Mouse (Mus musculus) embryonic facial prominence, embryonic 13.5 days (tissue): Measurements from ENCODE around the gene Gm37240. TPM values are rescaled to one million over a fixed set of nuclear protein-coding genes. Genes with fewer than 3 reads are reported as not detected.

Experiments
- ATAC-seq: fragments of 200-750 bp; cut with Nextera tagmentation; 2 replicates; pipeline ENCODE4 v1.8.0; 2017; ENCODE audit warnings: low read depth; ENCODE audit not compliant: insufficient number of reproducible peaks, insufficient read depth, low FRiP score, low TSS enrichment
- H3K27ac ChIP-seq: fragments of 300-500 bp; sonication (generic); 2 replicates; pipeline ENCODE4 v1.5.1; 2015; ENCODE audit warnings: moderate library complexity, mild to moderate bottlenecking, inconsistent platforms
- H3K27me3 ChIP-seq: fragments of 300-500 bp; sonication (generic); 2 replicates; pipeline ENCODE4 v1.6.1; 2015; ENCODE audit warnings: mild to moderate bottlenecking, inconsistent platforms
- H3K36me3 ChIP-seq: fragments of 300-500 bp; sonication (generic); 2 replicates; pipeline ENCODE4 v1.6.1; 2015; ENCODE audit warnings: mild to moderate bottlenecking, inconsistent platforms
- H3K4me1 ChIP-seq: fragments of 300-500 bp; sonication (generic); 2 replicates; pipeline ENCODE4 v1.6.1; 2015; ENCODE audit warnings: inconsistent platforms
- H3K4me2 ChIP-seq: fragments of 300-500 bp; sonication (generic); 2 replicates; pipeline ENCODE4 v1.6.1; 2015; ENCODE audit warnings: moderate library complexity, mild to moderate bottlenecking, inconsistent platforms
- H3K4me3 ChIP-seq: fragments of 300-500 bp; sonication (generic); 2 replicates; pipeline ENCODE4 v1.5.1; 2015; ENCODE audit warnings: mild to moderate bottlenecking, inconsistent platforms
- H3K9ac ChIP-seq: fragments of 300-500 bp; sonication (generic); 2 replicates; pipeline ENCODE4 v1.6.1; 2015; ENCODE audit warnings: mild to moderate bottlenecking, inconsistent platforms
- H3K9me3 ChIP-seq: fragments of 300-500 bp; sonication (generic); 2 replicates; pipeline ENCODE4 v1.6.1; 2016; ENCODE audit warnings: inconsistent platforms
- whole genome bisulfite sequencing: fragments of 180-500 bp; shearing (Covaris S2); methylation state at CpG from one replicate; pipeline ENCODE4 v1.1.7; 2015; ENCODE audit warnings: mixed read lengths; 5-methylcytosine and 5-hydroxymethylcytosine counted together
- polyA plus RNA-seq: library from polyadenylated mRNA; unstranded; fragments of >200 nt; fragmentation: Nextera tagmentation; extraction: Ambion mirVana; gene quantifications from 2 replicates; pipeline ENCODE4 v1.2.1, GENCODE M21; 2015

Gene Gm37240
- polyA plus RNA-seq, 1 experiment from 2014 or later, result 6.3 TPM

DNA sequence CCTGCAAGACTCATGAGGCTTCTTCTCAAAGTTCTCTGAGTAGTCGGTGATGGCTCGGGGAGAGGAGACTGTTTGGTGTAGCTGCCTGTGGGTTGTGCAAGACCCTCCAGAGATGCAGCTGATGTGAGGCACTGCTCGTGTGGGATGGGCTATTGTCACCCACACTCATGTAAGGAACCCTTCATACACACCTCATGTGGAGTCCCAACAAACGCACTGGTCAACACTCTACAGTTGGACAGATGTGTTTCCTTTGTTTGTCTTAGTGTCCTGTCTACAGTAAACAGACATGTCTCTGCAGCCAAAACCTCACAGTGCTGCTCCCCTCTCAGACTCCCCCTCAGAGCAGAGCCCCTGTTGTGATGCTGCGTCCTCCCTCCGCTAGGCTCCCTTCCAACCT, 217.5 kb downstream of the Gm37240 start:
- no peak overlapping the region for H3K4me2 ChIP-seq
- ATAC-seq, result no peak
- H3K9me3 ChIP-seq, result no peaks in the 10 kb centered on the region
- H3K27ac ChIP-seq, result no peak overlapping the region
- H3K4me1 ChIP-seq, result no peaks in the 10 kb centered on the region
- H3K36me3 ChIP-seq, result no peaks in the 10 kb centered on the region; the same call in 1 of the 2 replicates
- H3K4me3 ChIP-seq, result no peak overlapping the region
- WGBS, result 90% methylated on average over 6 of the region's 6 CpGs
- no peak overlapping the region for H3K9ac ChIP-seq
- H3K27me3 ChIP-seq, result no peaks in the 10 kb centered on the region

- no peak overlapping the region for H3K27ac ChIP-seq
- ATAC-seq, result no peak
- no peak overlapping the region for H3K4me2 ChIP-seq
- no peaks in the 10 kb centered on the region for H3K36me3 ChIP-seq
- H3K27me3 ChIP-seq, result no peaks in the 10 kb centered on the region
- H3K4me1 ChIP-seq, result no peaks in the 10 kb centered on the region
- no peak overlapping the region for H3K9ac ChIP-seq
- WGBS, result 92% methylated on average over 6 of the region's 6 CpGs
- no peaks in the 10 kb centered on the region for H3K9me3 ChIP-seq
- no peak overlapping the region for H3K4me3 ChIP-seq
These were observed 219.6 kb downstream of the Gm37240 start for GRCm38 (mm10) chr3:85667683-85668082.

- no peak overlapping the region for H3K4me2 ChIP-seq
- H3K27me3 ChIP-seq, result no peaks in the 10 kb centered on the region
- no peaks in the 10 kb centered on the region for H3K36me3 ChIP-seq
- ATAC-seq, result no peak
- no peaks in the 10 kb centered on the region for H3K4me1 ChIP-seq
- no peak overlapping the region for H3K9ac ChIP-seq
- H3K9me3 ChIP-seq, result no peaks in the 10 kb centered on the region
- 75% methylated on average over 12 of the region's 12 CpGs for WGBS
- no peak overlapping the region for H3K4me3 ChIP-seq
- H3K27ac ChIP-seq, result no peak overlapping the region
These were observed 220.6 kb downstream of the Gm37240 start for GRCm38 (mm10) chr3:85666736-85667135.

GRCm38 (mm10) chr3:85666166-85666565, 221.2 kb downstream of the Gm37240 start:
- 76% methylated on average over 3 of the region's 3 CpGs for WGBS
- no peak overlapping the region for H3K27ac ChIP-seq
- H3K4me3 ChIP-seq, result no peak overlapping the region
- H3K4me1 ChIP-seq, result no peaks in the 10 kb centered on the region
- H3K36me3 ChIP-seq, result no peaks in the 10 kb centered on the region
- no peak overlapping the region for H3K9ac ChIP-seq
- H3K4me2 ChIP-seq, result no peak overlapping the region
- no peaks in the 10 kb centered on the region for H3K27me3 ChIP-seq
- no peaks in the 10 kb centered on the region for H3K9me3 ChIP-seq
- no peak for ATAC-seq

DNA sequence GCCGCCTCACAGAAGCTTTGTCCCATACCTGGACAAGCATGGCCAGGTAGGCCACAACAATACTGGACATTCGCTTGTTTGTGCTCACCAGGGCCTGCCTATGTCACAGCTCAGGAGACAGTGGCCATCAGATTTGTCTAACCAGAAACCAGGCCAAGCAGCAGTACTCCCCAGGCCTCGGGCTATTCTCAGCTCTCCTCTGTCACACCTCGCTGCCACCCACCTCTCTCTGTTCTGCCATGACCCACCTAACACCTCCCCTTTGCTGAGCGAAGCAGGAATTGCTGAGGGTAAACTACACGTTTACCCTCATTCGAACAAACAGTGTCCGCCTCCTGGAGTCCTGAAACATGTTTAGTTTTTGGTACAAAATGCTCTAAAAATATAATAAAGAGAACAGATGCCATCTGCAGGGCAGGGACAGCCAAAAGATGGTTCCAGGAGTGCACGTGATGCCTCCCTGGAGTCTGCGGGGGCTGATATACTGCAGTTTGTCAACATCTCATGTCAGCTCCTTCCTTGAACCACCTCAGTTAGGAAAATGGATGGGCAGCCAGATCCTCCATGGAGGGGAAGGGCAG, 222.6 kb downstream of the Gm37240 start:
- Histone ChIP-seq H3K36me3 (no peaks in the 10 kb centered on the region), H3K4me1 (peaks cover 7% of the 10 kb centered on the region; the same call in 1 of the 2 replicates), H3K4me3 (no peak overlapping the region), H3K4me2 (no peak overlapping the region), H3K9ac (no peak overlapping the region), H3K27ac (no peak overlapping the region), H3K27me3 (no peaks in the 10 kb centered on the region), H3K9me3 (no peaks in the 10 kb centered on the region)
- no peak for ATAC-seq
- 86% methylated on average over 10 of the region's 10 CpGs for WGBS

DNA sequence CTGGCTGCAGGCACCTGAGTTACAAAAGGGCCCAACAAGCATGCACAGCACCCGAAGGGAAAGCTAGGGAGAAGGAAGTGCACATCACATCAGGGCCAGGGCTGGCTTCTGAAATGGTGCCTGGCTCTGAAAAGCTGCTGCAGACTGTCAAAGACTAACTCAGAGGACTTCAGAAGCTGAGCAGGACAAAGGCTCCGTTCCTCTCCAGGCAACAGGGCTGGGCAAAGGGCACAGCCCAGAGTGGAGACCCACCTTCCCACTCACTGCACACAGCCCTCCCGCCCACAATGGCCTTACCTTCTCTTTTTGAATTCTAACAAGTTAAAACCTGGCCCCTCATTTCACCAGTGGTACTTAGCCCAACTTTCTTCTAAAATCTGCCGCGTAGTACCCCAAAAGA, 223.5 kb downstream of the Gm37240 start:
- Histone ChIP-seq H3K27me3 (no peaks in the 10 kb centered on the region), H3K9ac (no peak overlapping the region), H3K36me3 (no peaks in the 10 kb centered on the region), H3K9me3 (no peaks in the 10 kb centered on the region), H3K4me3 (no peak overlapping the region), H3K27ac (no peak overlapping the region), H3K4me1 (peaks cover 15% of the 10 kb centered on the region; the same call in 1 of the 2 replicates), H3K4me2 (no peak overlapping the region)
- ATAC-seq, result no peak
- 70% methylated on average over 5 of the region's 5 CpGs for WGBS

DNA sequence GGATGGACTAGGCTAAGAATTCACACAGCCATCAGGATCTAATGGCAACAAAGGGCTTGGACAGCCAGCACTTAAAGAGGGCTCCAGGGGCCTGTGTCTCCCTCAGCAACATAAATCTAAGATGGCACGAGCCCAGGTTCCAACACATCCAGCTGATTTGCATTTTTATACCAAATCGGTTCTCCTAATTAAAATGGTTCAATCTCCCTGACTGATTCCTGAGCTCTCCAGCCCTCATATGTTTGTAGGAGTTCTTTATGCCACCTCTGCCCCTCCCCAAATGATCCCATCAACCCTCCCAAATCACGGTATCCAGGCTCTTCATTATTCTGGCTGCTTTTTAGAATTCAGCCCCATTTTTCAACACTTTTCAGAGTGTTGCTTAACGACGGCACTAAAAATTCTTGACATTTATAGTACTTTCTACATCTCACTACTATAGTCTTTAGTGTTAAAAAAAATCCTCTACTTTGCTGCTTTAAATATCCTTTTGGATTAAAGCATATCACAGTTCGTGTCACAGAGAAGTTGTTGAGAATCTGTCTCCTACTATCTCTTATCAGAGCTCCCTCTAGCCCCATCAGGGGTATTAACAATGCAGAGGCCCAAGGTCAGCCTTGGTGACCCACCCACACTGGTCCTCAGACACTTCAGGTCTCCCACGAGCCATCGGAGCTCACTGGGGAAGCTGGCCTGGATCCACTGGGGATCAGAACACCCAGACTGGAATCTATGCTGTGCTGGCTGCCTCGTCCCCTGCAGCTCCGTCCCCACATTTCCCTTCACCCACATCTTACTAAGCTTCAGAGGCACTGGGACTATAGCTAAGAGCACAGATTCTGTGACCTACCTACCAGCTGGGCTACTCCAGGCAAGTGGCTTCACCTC, 225.1 kb downstream of the Gm37240 start:
- WGBS, result 82% methylated on average over 10 of the region's 10 CpGs
- Histone ChIP-seq H3K27me3 (no peaks in the 10 kb centered on the region), H3K9ac (no peak overlapping the region), H3K4me2 (no peak overlapping the region), H3K4me1 (peaks cover 16% of the 10 kb centered on the region), H3K4me3 (no peak overlapping the region), H3K36me3 (no peaks in the 10 kb centered on the region), H3K27ac (no peak overlapping the region), H3K9me3 (no peaks in the 10 kb centered on the region)
- no peak for ATAC-seq

DNA sequence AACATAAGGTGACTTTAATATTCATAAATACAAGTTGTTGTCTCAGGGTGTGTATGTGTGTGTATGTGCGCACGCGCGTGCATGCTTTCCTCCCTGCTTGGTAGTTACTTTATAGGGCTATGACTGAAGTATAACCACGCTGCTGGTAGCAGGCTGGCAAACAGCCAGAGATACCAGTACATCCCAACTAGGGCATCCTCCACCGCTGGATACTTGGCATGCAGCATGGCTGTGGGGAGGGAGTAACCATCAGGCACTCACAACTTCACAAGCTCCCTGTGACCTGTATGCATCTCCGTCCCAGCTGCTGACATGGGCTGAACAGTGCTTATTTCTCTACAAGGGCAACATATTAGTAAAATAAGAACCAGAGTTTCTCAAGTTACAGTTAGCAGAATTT, 227.6 kb downstream of the Gm37240 start:
- no peak for ATAC-seq

DNA sequence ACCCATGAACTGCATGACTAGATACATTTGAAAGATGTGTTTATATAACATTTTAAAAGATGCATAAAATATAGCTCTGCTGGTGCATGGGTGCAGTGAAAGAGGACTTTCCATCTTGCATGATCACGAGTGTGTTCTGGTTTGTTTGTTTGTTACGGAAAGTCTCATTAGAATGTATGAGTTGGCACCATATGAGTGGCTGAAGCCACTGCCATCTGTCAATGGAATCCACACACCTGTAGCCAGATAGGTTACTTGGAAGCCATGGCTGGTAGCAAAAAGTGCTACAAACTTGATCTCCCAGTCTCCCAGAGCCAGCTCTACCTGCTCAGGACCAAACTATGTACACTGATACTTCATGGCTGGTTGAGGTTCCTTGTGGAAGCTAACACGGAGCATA, 231.8 kb downstream of the Gm37240 start:
- Histone ChIP-seq H3K9me3 (no peaks in the 10 kb centered on the region), H3K9ac (no peak overlapping the region), H3K27me3 (no peaks in the 10 kb centered on the region), H3K4me1 (peaks cover 17% of the 10 kb centered on the region), H3K4me2 (no peak overlapping the region), H3K27ac (no peak overlapping the region), H3K36me3 (0 out of 2 replicates have a peak, but pooled peaks cover 6% of the 10 kb centered on the region), H3K4me3 (no peak overlapping the region)
- WGBS, result 96% methylated on average over 3 of the region's 3 CpGs
- ATAC-seq, result no peak

More for the DNA sequence above, 227.6 kb downstream of the Gm37240 start:
- Histone ChIP-seq H3K4me2 (no peak overlapping the region), H3K9me3 (no peaks in the 10 kb centered on the region), H3K9ac (no peak overlapping the region), H3K27me3 (no peaks in the 10 kb centered on the region), H3K4me1 (peaks cover 18% of the 10 kb centered on the region), H3K4me3 (no peak overlapping the region), H3K27ac (no peak overlapping the region), H3K36me3 (no peaks in the 10 kb centered on the region)
- 77% methylated on average over 7 of the region's 7 CpGs for WGBS

DNA sequence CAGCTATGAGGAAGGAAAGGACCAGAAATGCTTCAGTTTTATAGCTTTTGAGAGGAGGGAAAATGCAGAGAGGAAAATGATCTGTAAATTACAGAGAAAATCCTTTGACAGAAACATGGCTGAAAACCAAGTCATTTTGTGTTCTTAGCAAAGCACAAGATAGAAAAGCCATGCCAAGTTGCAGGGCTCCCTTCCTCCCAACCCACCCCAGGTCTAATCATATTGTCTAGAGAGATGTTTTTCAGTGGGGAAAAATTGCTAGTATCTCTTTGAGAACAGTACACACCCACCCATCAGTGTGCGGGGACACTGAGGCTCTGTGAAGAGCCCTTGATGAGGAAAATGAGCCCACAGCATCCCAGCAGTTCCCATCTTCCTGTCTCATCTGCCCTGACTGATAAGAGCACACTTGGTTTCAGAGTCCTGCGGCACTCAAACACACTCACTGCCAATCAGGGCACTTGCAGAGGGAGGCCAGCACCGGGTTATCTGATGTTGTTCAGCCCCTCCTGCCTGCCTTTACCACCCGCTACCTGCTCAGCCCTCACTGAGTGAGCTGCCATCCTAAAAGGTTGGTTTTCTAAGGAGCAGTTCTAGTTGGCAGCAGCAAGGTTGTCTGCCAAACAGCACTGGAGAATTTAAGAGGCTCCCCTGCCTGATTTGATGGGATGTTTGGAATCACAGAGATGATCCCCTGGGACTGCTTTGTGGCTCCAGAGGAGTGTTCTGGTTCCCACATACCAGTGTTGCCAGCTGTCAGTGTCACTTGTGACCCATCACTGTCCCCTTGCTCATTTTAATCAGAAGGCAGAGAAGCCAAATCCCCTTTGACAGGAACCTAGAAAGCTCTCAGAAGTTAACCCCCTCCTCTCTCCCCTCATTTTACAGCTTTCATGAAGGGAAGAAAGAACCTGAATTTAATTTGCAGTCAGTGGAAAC, 234.3 kb downstream of the Gm37240 start:
- Histone ChIP-seq H3K9ac (no peak overlapping the region), H3K4me1 (peaks cover 3% of the 10 kb centered on the region), H3K27ac (no peak overlapping the region), H3K4me2 (no peak overlapping the region), H3K9me3 (no peaks in the 10 kb centered on the region), H3K27me3 (no peaks in the 10 kb centered on the region), H3K4me3 (no peak overlapping the region), H3K36me3 (0 out of 2 replicates have a peak, but pooled peaks cover 6% of the 10 kb centered on the region)
- no peak for ATAC-seq
- WGBS, result 79% methylated on average over 4 of the region's 4 CpGs

GRCm38 (mm10) chr3:85649176-85649575, 238.1 kb downstream of the Gm37240 start:
- no peak overlapping the region for H3K9ac ChIP-seq
- H3K27ac ChIP-seq, result no peak overlapping the region
- no peak; the same call in 1 of the 2 replicates for ATAC-seq
- H3K4me3 ChIP-seq, result no peak overlapping the region
- H3K27me3 ChIP-seq, result no peaks in the 10 kb centered on the region
- no peak overlapping the region for H3K4me2 ChIP-seq
- H3K9me3 ChIP-seq, result no peaks in the 10 kb centered on the region
- 84% methylated on average over 4 of the region's 4 CpGs for WGBS
- no peaks in the 10 kb centered on the region; the same call in none of the 2 replicates for H3K4me1 ChIP-seq
- 0 out of 2 replicates have a peak, but pooled peaks cover 6% of the 10 kb centered on the region for H3K36me3 ChIP-seq
